Mouse (Mus musculus): ENCODE data around the gene Gadd45gip1.

Gadd45gip1 gene

DNA sequence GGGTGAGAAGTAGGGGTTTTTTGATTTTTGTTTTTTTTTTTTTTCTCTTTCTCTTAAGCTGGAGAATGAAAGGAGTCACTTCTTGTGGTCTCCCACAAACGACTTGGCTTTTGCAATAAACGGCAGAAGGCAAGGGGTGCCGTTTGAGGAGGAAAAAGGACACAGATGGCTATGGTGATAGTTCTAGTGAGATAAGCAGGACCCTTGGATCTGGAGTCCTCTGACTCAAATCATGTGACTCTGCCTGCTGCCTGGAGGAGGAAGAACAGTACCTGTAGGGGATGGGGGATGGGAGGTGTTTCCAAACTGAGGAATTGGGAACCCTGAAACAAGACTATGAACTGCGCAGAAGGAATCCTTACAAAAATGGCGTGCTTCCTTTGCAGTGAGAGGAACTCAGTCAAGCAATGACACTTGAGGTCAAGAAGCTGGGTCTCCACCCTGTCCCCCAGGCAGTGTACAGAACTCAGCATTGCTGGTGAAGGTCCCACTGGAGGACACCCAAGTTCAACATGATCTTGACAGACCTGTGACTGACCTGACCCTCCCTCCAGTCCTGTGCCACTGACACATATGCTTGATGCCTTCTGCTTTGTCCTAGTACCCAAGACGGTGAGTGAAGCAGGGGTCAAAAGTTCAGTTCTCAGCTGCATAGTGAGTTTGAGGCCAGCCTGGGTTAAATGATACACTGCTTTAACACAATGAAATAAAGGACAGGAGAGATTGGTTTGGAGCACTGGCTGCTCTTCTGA lies 16.5 kb downstream of the Gadd45gip1 start:
- DNase-seq (ENCODE audit: low read depth, low spot score) = peak; percentile 48

DNA sequence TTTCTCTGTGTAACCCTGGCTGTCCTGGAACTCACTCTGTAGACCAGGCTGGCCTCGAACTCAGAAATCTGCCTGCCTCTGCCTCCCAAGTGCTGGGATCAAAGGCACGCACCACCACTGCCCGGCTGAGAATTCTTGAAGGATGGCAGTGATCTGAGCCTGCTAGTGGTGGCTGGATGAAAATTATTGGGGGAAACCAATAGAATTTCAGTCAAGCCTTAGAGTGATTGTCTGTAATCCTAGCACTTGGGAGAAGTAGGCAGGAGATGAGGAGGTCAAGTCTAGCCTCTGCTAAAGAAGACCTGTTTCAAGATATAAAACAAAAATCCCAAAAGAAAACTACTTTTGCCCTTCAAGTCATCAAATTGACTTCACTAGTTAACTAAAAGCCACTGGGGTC lies 25.1 kb downstream of the Gadd45gip1 start:
- DNase-seq (ENCODE audit: low read depth, low spot score) = no peak

DNA sequence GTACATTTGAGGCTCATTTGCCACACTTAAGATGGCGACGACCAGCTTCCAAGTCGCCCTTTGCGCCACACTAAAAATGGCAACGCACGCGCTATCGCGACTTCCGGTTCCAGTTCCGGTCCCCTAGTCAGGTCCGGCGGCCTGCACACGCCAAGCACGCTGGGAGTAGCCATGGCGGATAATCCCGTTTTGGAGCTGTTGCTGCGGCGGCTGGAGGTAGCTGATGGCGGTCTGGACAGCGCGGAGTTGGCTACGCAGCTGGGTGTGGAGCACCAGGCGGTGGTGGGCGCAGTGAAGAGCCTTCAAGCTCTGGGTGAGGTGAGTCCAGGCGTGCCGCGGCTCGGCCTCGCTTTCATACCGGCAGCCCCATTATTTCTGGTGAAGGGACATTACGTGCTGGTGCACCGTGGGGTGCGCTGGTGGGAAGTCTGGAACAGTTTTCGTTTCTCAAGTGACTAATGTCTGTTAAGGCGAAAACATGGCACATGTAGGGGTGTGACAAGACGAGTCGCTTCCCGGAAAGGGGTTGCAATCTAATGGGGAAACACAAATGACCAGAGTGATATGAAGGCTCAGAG lies 25.6 kb downstream of the Gadd45gip1 start, which contains the start of gene Farsa:
TSS of gene Farsa (plus strand) at position 126 of the 578 bp plus-strand sequence.
- peak; percentile 93 for DNase-seq (ENCODE audit: low read depth, low spot score)

DNA sequence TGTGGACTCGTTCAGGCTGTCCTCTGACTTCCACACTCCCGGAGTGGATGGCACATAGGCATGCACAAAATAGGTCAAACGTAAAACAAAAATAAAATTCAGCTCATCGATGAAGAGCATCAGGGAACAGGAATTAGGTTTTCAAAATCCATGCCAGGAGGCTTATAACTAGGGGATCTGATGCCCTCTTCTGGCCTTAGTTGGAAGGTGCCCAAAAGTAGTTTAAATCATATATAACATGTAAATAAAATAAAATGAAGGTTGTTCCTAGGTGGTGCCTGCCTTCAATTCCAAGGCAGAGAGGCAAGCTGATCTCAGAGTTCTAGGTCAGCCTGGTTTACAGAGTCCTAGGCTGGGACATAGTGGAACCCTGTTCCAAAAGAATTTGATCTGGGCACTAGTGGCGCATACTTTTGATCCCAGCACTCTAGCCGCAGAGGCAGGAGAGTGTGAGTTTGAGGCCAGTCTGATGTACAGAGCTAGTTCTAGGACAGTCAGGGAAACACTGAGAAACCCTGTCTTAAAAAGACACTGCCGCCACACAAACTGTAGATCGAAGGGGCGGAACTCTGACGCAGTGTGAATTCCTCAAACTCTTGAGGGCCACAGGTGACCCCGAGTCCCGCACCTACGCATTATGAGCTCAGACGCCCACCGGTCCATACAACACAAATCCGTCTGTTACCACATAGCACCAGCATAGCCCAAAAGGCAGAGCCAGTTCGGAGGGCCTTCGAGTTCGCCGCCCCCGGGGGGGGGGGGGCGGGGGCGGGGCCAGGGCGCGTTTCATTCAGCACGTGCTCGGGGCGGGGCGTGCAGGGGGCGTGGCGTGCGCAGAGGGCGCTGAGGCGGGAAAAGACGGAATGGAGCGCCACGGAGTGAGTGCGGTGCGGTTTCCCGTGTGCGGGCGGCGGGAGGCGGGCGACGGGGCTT lies 40.3 kb downstream of the Gadd45gip1 start, which contains the start of gene Syce2:
TSS of gene Syce2 (plus strand) at position 736 of the 933 bp plus-strand sequence.
- DNase-seq (ENCODE audit: low read depth, low spot score) = peak; percentile 93

DNA sequence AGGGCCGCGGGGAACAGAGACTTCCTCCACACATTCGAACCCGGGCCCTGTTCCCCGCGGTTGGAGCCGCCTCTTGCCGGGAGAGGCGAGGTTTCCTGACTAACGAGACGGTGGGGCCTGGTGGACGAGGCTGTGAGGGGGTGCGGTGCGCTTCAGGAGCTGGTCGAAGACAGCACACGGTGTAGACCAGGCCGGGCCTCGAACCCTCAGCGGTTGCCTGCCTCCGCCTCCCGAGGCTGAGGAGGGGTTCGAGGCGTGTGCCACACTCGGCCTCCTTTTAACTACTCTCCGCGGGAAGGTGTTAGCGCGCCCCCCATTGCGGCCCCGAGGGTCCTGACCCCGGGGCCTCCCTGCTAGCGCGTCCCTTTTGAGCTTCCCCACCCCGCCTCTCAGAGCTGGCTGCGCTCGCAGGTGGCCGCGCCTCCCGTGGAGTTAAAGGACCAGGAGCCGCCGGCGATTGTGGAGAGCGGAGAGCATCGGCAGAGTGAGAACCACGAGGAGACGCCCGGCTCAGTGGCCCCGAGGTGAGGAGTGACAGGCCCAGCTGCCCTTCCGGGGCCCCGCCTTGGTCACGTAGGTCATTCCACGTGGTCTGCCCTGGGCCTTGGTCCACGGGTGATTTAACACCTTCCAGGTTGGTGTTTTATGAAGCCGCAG lies 41.1 kb downstream of the Gadd45gip1 start:
- peak; percentile 49 for DNase-seq (ENCODE audit: low read depth, low spot score)

DNA sequence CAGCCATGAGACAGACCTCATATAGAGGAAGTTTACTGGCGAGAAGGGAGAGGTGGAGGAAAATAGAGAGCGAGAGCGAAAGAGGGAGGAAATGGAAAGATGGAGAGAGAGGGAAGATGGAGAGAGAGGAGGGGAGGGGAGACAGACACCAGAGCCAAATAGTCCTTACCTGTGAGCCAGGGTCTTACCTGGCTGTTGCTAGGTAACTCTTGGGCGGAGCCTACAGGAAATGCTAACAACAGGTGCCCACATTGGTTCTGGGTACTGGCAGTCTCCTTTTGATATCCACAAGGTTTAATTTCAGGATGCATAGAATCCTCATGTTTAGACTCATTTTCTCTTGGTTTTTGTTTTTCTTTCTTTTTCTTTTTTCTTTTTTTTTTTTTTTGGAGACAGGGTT lies 41.7 kb downstream of the Gadd45gip1 start:
- DNase-seq (ENCODE audit: low read depth, low spot score) = peak; percentile 19

DNA sequence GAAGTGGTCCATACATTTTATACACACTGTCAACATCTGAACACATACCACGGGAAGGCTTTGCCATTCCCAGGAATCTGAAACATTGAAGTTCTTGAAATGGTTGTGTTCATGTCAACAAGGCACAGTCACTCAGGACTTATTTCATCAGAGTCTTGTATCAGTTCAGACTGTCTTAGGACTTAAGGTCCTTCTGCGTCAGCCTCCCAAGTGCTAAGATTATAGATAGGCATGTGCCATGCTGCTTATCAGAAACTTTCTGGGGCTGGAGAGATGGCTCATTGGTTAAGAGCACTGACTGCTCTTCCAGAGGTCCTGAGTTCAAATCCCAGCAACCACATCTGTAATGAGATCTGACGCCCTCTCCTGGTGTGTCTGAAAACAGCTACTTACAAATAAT lies 43.0 kb downstream of the Gadd45gip1 start:
- no peak for DNase-seq (ENCODE audit: low read depth, low spot score)

DNA sequence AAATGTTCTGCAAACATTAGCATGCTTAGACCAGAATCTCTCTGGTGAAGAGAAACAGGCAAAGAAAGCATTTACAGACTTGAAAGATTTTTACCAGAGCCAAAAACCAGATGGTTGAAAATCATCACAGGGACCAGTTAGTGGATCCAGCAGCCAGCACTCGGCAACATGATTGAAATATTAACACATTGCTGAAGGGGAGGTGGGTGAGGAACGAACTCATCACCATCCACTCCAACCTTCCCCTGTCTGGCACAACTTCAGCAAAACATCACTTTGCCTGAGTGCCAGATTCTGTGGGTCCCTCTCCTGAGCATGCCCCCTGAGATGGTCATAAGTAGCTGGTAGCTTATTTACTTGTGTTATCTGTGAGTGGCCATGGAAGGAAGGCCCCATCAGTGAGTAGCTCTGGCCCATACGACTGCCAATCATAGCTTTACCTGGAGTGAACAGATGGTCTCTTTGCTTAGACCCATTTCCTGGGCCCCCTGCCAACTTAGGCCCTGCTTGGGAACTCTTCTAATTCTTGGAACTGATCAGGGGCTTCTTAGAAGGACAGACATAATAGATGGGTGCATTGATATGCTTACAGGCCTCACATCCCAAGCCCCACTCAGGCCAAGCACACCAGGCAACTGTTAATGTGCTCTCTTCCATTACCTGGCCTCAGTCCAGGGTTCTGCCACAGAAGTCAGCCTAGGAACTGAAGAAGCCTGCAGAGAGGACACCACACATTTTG lies 46.1 kb downstream of the Gadd45gip1 start:
- no peak for DNase-seq (ENCODE audit: low read depth, low spot score)

DNA sequence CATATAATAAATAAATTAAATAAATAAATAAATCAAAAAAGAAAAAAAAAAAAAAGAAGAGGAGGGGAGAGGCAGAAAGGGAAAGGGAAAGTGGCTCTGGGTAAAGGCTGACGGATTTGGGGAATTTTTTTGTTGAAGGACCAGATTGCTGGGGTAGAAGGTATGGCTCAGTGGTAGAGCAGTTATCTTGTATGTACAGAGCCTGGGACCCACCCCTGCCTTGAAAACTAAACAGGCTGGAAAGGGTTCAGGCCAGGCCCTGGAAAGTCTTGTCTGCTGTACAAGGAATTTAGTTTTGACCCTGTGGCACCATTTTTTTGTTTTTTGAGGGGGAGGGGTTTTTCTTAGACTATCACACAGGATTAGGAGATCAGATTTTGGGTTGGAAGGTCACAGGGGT lies 47.6 kb downstream of the Gadd45gip1 start:
- DNase-seq (ENCODE audit: low read depth, low spot score) = no peak

DNA sequence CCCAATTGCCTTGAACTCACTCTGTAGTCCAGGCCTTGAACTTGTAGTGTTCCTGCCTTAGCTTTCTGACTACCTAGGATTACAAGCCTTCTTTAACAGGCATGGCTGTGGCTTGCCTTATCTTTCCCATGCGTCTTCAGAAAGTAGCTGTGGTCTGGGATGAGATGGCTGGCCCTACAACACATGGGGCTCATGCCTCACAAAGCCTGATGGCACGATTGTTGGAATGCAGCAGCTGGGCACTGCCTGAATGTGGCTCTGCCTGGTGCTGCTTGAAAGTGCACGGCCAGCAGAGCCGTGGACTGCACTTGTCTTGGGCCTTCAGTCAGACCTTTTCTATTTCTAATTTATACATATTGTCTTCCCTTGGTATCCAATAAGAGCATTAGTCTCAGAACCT lies 53.4 kb downstream of the Gadd45gip1 start:
- DNase-seq (ENCODE audit: low read depth, low spot score) = no peak
